Mouse (Mus musculus): ENCODE measurements at regions not wholly inside any gene's neighbourhood (a gene's known extent, or its start where the extent isn't known, plus 50 kb on each side); places are given as distances from the start of the nearest gene placed in this dataset.

- in situ Hi-C loops (cut with MboI; ENCODE audit: low sequenced_read_pairs in 2 of 2, unreplicated experiment in 2 of 2): no loop called here
- TF ChIP-seq HCFC1 (IDR thresholded peaks at IDR 0.05; ENCODE audit: borderline replicate concordance, insufficient read depth, low read length) (no peak), CHD2 (IDR thresholded peaks at IDR 0.05; ENCODE audit: low read depth, low read length) (no peak)
- Histone ChIP-seq H3K9me3 (ENCODE audit: control insufficient read depth, insufficient read depth, low read depth, low read length) (no peaks in the 10 kb centered on the region), H3K4me3 (ENCODE audit: insufficient read depth in 1 of 2, low read depth in 1 of 2, low read length in 2 of 2, poor library complexity in 1 of 2, severe bottlenecking in 1 of 2) (no peak overlapping the region), H3K9ac (ENCODE audit: insufficient read depth, low read depth, low read length, poor library complexity, severe bottlenecking) (no peak overlapping the region), H3K4me1 (ENCODE audit: control insufficient read depth in 2 of 2, insufficient read depth in 2 of 2, low read length in 2 of 2, poor library complexity in 1 of 2) (no peaks in the 10 kb centered on the region), H3K27ac (ENCODE audit: insufficient read depth, low read depth, low read length, poor library complexity, severe bottlenecking) (no peak overlapping the region), H3K36me3 (ENCODE audit: control insufficient read depth, insufficient read depth, low read length, poor library complexity, severe bottlenecking) (no peaks in the 10 kb centered on the region)
- DNase-seq (ENCODE audit: low read depth, low spot score): no peak
Observed at GRCm38 (mm10) chr8:73930344-73930743, 577.0 kb upstream of the Large1 start.

GRCm38 (mm10) chr8:73925515-73926241 is 572.3 kb upstream of the Large1 start:
- no peak for DNase-seq (ENCODE audit: low read depth, low spot score)
- Histone ChIP-seq H3K27ac (ENCODE audit: insufficient read depth, low read depth, low read length, poor library complexity, severe bottlenecking) (no peak overlapping the region), H3K4me3 (ENCODE audit: insufficient read depth in 1 of 2, low read depth in 1 of 2, low read length in 2 of 2, poor library complexity in 1 of 2, severe bottlenecking in 1 of 2) (no peak overlapping the region), H3K9ac (ENCODE audit: insufficient read depth, low read depth, low read length, poor library complexity, severe bottlenecking) (no peak overlapping the region), H3K9me3 (ENCODE audit: control insufficient read depth, insufficient read depth, low read depth, low read length) (no peaks in the 10 kb centered on the region), H3K4me1 (ENCODE audit: control insufficient read depth in 2 of 2, insufficient read depth in 2 of 2, low read length in 2 of 2, poor library complexity in 1 of 2) (no peaks in the 10 kb centered on the region), H3K36me3 (ENCODE audit: control insufficient read depth, insufficient read depth, low read length, poor library complexity, severe bottlenecking) (no peaks in the 10 kb centered on the region)
- TF ChIP-seq ZNF384 (IDR thresholded peaks at IDR 0.05; ENCODE audit: low read depth, low read length) (no peak), ZC3H11A (IDR thresholded peaks at IDR 0.05; ENCODE audit: borderline replicate concordance, low read depth, low read length) (no peak), HCFC1 (IDR thresholded peaks at IDR 0.05; ENCODE audit: borderline replicate concordance, insufficient read depth, low read length) (no peak), CHD2 (IDR thresholded peaks at IDR 0.05; ENCODE audit: low read depth, low read length) (no peak), MAFK (IDR thresholded peaks at IDR 0.05; ENCODE audit: insufficient read depth, low read depth, low read length) (no peak)
- in situ Hi-C loops (cut with MboI; ENCODE audit: low sequenced_read_pairs in 2 of 2, unreplicated experiment in 2 of 2): no loop called here

GRCm38 (mm10) chr8:73923181-73923580 is 569.8 kb upstream of the Large1 start:
- no peaks in the 10 kb centered on the region for H3K9me3 ChIP-seq (ENCODE audit: control insufficient read depth, insufficient read depth, low read depth, low read length)
- no peak overlapping the region for H3K27ac ChIP-seq (ENCODE audit: insufficient read depth, low read depth, low read length, poor library complexity, severe bottlenecking)
- H3K9ac ChIP-seq (ENCODE audit: insufficient read depth, low read depth, low read length, poor library complexity, severe bottlenecking): no peak overlapping the region
- H3K36me3 ChIP-seq (ENCODE audit: control insufficient read depth, insufficient read depth, low read length, poor library complexity, severe bottlenecking): no peaks in the 10 kb centered on the region
- H3K4me3 ChIP-seq (ENCODE audit: insufficient read depth in 1 of 2, low read depth in 1 of 2, low read length in 2 of 2, poor library complexity in 1 of 2, severe bottlenecking in 1 of 2): no peak overlapping the region
- no peak for TF ChIP-seq ZNF384 (IDR thresholded peaks at IDR 0.05; ENCODE audit: low read depth, low read length)
- no peak for TF ChIP-seq MAFK (IDR thresholded peaks at IDR 0.05; ENCODE audit: insufficient read depth, low read depth, low read length)
- no peak for TF ChIP-seq CHD2 (IDR thresholded peaks at IDR 0.05; ENCODE audit: low read depth, low read length)
- in situ Hi-C loops (cut with MboI; ENCODE audit: low sequenced_read_pairs in 2 of 2, unreplicated experiment in 2 of 2): no loop called here
- DNase-seq (ENCODE audit: low read depth, low spot score): peak; percentile 4
- no peaks in the 10 kb centered on the region for H3K4me1 ChIP-seq (ENCODE audit: control insufficient read depth in 2 of 2, insufficient read depth in 2 of 2, low read length in 2 of 2, poor library complexity in 1 of 2)

- Histone ChIP-seq H3K4me1 (ENCODE audit: control insufficient read depth in 2 of 2, insufficient read depth in 2 of 2, low read length in 2 of 2, poor library complexity in 1 of 2) (no peaks in the 10 kb centered on the region), H3K9ac (ENCODE audit: insufficient read depth, low read depth, low read length, poor library complexity, severe bottlenecking) (no peak overlapping the region), H3K27ac (ENCODE audit: insufficient read depth, low read depth, low read length, poor library complexity, severe bottlenecking) (no peak overlapping the region), H3K9me3 (ENCODE audit: control insufficient read depth, insufficient read depth, low read depth, low read length) (no peaks in the 10 kb centered on the region), H3K36me3 (ENCODE audit: control insufficient read depth, insufficient read depth, low read length, poor library complexity, severe bottlenecking) (no peaks in the 10 kb centered on the region), H3K4me3 (ENCODE audit: insufficient read depth in 1 of 2, low read depth in 1 of 2, low read length in 2 of 2, poor library complexity in 1 of 2, severe bottlenecking in 1 of 2) (no peak overlapping the region)
- no peak for DNase-seq (ENCODE audit: low read depth, low spot score)
- TF ChIP-seq ZNF384 (IDR thresholded peaks at IDR 0.05; ENCODE audit: low read depth, low read length): no peak
- TF ChIP-seq HCFC1 (IDR thresholded peaks at IDR 0.05; ENCODE audit: borderline replicate concordance, insufficient read depth, low read length): no peak
- TF ChIP-seq ZC3H11A (IDR thresholded peaks at IDR 0.05; ENCODE audit: borderline replicate concordance, low read depth, low read length): no peak
- no peak for TF ChIP-seq CHD2 (IDR thresholded peaks at IDR 0.05; ENCODE audit: low read depth, low read length)
- no peak for TF ChIP-seq MAFK (IDR thresholded peaks at IDR 0.05; ENCODE audit: insufficient read depth, low read depth, low read length)
- in situ Hi-C loops (cut with MboI; ENCODE audit: low sequenced_read_pairs in 2 of 2, unreplicated experiment in 2 of 2): no loop called here
Observed at GRCm38 (mm10) chr8:73921158-73921557, 567.8 kb upstream of the Large1 start.

GRCm38 (mm10) chr8:73920564-73920963 is 567.2 kb upstream of the Large1 start:
- no peak overlapping the region for H3K9ac ChIP-seq (ENCODE audit: insufficient read depth, low read depth, low read length, poor library complexity, severe bottlenecking)
- no peak overlapping the region for H3K4me3 ChIP-seq (ENCODE audit: insufficient read depth in 1 of 2, low read depth in 1 of 2, low read length in 2 of 2, poor library complexity in 1 of 2, severe bottlenecking in 1 of 2)
- no peak for DNase-seq (ENCODE audit: low read depth, low spot score)
- H3K27ac ChIP-seq (ENCODE audit: insufficient read depth, low read depth, low read length, poor library complexity, severe bottlenecking): no peak overlapping the region
- H3K36me3 ChIP-seq (ENCODE audit: control insufficient read depth, insufficient read depth, low read length, poor library complexity, severe bottlenecking): no peaks in the 10 kb centered on the region
- H3K9me3 ChIP-seq (ENCODE audit: control insufficient read depth, insufficient read depth, low read depth, low read length): no peaks in the 10 kb centered on the region
- TF ChIP-seq CHD2 (IDR thresholded peaks at IDR 0.05; ENCODE audit: low read depth, low read length): no peak
- TF ChIP-seq ZNF384 (IDR thresholded peaks at IDR 0.05; ENCODE audit: low read depth, low read length): no peak
- TF ChIP-seq ZC3H11A (IDR thresholded peaks at IDR 0.05; ENCODE audit: borderline replicate concordance, low read depth, low read length): no peak
- TF ChIP-seq HCFC1 (IDR thresholded peaks at IDR 0.05; ENCODE audit: borderline replicate concordance, insufficient read depth, low read length): no peak
- TF ChIP-seq MAFK (IDR thresholded peaks at IDR 0.05; ENCODE audit: insufficient read depth, low read depth, low read length): no peak
- no peaks in the 10 kb centered on the region for H3K4me1 ChIP-seq (ENCODE audit: control insufficient read depth in 2 of 2, insufficient read depth in 2 of 2, low read length in 2 of 2, poor library complexity in 1 of 2)
- in situ Hi-C loops (cut with MboI; ENCODE audit: low sequenced_read_pairs in 2 of 2, unreplicated experiment in 2 of 2): no loop called here
